Mouse (Mus musculus): Measurements from ENCODE around the gene Gm1043.

The Gm1043 gene

DNA sequence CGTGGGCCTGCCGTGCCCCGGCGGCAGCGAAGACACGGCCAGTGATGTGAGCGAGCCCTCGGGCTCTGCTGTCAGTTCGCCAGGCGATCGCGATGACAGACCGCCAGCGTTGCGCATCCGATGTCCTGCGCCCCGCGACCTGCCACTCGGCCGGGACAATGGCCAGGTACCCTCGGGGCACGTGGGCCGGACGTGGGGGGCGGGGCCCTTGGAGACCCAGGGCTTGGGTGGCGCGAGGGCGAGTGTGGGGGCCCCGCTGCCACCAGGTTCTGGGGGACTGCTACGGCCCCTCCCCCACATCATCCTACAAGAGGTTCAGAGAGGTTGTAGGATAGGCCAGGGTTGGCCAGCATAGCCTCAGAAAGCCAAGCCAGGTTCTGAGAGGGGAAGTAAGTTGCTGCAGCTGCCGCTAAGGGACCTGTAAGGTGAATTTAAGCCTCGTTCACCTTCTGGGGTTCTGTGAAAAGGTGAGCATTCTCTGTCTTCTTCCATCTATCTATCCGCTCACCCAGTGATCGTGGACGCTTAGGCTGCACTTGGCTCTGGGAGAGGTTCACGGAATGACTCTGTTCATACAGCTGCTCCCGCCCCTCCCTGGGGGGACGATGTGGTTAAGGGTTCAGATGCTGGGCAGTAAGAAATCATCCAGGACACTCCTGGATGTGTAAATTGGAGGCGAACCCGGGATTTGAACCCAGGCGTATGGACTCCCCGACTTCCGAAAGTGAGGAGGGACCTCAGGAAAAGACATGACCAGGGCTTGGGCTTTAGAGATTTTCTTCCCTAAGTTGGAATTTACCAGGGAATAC lies 157.4 kb downstream of the Gm1043 start:
- no peak for DNase-seq (ENCODE audit: low read depth, low spot score)

DNA sequence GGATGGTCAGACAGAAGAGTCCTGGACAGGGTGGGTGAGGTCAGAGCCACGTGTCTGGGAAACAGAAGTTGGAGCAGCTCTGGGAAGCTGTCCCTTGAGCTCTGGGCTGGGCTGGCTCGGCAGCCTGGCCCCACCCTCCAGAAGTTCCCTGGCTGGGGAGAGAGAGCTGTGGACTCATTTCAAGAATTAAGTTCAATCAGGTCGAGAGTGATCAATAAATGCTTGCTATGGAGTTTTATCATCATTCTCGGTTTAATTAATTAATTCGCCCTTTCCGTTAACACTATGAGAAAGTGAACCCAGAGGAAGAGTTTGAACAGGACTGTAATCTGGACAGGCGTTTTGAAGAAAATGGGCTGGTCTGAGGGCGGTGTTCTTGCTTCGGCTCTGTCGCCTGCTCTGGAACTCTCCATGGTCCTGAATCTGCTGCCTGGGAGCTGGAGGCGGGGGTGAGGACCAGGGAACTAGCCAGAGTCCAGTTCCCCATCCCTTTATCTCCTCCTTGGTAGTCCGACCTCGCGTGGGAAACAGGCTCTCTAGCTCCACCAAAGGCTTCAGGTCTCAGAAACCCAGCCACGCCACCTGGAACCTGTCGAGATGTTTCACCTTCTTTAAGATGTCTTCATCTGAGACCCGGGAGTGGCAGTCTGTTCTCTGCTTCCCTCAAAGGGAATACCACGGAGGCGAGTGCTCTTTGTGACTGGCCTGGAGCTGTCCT lies 158.2 kb downstream of the Gm1043 start:
- DNase-seq (ENCODE audit: low read depth, low spot score), result peak; percentile 6

DNA sequence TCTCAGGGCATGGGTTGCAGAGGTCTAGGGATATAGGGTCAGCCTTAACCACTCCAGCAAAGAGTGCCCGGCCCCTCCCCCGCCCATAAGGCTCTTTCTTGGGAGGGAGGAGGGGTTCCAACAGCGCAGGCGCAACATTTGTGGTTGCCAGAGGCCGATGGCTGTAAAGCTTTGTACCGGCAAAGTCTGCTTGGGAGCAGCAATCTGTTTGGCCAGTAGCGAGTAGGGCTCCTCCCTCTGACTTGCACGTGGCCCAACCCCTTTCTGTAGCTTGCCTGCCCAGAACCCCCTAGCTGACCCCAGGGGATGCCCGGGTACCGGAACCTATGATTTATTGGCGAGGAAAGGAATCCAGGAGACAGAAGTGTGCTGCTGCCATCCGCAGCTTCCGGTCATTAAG lies 159.0 kb downstream of the Gm1043 start:
- no peak for DNase-seq (ENCODE audit: low read depth, low spot score)

DNA sequence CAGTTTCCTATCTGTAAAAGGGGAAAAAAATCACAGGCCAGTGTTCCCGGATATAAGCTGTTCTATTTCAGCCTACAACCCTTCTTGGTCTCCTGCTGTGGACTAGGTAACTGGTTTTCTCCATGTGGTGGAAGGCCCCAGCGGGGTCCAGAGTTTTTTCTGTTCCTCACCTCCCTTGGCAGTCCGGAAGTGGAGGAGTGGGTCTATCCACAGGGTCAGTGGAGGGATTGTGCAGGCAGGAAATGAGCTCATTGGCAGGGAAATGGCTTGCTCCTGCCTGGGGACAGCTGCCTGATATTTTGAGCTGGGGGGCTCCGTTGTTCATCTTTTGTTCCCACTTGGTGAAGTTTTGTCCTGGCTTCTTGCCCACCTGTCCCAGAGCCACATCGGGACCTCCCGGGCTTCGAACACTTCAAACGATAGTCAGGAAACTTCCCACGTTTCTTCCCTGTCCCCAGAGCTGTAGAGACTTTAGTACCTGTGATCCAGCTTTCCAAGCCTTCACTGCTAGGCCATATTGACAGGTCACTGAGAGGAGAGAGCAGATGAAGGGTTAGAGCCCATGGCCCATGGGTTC lies 159.6 kb downstream of the Gm1043 start:
- no peak for DNase-seq (ENCODE audit: low read depth, low spot score)

DNA sequence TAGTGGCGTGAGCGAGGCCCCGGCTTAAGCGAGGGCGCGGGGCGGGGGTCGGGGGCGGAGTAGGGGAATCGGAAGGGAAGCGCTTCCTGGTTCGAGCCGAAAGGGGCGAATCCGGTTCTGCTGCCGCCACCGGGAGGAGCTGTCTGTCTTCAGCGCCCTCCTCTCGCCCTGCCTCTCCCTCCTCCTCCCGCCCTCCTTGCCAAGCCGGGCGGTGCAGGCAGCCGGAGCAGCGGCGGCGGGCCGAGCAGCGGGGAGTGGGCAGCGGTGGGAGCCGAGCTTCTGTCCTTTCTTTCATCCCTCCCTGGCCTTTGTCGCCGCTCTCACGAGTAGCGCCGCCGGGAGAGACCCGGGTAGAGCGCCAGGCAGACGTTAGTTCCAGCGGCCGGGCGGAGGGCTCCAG lies 160.5 kb downstream of the Gm1043 start:
- DNase-seq (ENCODE audit: low read depth, low spot score), result no peak

DNA sequence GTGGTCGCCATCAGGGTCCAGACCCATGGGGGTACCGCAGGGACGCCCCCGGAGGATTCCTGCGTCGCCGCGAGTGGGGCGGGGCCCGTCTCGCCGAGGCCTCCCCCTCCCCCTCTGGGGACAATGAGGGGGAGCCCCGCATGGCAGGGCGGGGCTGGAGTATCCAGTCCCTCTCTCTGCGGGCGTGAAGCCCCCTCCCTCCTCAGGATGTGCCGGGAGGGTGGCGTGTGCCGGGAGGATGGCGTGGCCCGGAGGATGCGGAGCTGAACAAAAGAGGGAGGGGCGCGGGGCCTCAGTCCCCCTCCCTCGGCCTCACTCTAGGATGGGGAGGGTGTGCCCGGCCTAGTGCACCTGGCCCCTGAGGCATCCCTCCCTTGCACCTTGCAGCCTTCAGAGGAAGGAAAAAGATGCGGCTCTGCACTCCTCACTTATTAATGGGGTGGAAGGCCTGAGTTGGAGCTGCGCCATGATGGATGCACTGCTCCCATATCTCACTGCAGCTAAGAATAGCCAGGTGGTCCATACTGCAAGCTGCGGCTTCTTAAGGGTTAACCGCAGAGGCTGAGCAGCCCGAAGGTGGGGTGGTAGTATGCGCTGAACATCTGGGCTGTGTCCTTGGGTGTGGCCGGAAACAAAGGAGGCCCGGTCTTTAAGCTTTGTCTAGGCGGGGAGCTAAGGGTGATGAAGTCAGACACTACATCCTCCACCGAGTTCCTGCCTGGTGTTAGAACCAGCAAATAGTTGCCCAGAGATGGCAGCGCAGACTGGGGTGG lies 161.2 kb downstream of the Gm1043 start:
- no peak for DNase-seq (ENCODE audit: low read depth, low spot score)

DNA sequence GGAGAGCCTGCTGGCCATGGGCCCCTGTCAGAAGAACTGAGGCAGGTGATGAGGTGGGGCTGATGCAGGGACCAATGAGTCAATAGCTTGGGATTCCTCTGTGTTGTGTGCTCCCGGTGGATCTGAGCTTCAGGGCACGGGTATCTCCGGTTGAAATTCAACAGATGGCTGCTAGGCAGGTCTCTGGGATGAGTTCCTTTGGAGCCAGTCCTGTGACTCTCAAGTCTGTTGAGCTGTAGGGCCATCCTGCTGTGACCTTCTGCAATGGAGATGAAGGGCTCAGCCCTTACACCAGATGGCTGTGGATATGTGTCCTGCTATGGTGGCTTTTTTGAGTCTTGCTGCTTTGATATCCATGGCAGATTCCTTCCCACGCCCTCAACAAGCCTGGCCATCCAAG lies 162.3 kb downstream of the Gm1043 start:
- no peak for DNase-seq (ENCODE audit: low read depth, low spot score)

DNA sequence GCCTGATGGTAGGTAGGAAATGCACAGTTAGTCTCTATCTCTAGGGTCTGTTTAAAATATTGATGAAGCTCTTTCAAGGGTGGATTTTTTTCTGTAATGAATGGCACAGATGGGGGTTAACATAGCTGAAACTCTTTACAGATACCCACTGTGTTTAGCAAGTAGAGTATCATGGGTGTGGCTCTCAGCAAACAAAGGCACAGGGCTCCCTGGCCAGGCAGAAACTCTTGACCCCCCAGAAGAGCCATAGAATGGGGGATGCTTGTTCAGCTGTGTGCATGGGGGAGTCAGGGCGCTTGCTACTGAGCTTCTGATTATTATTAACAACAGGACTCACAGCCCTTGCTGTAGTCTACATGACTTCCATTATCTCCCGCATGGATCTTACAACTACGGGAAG lies 163.7 kb downstream of the Gm1043 start:
- DNase-seq (ENCODE audit: low read depth, low spot score), result no peak

DNA sequence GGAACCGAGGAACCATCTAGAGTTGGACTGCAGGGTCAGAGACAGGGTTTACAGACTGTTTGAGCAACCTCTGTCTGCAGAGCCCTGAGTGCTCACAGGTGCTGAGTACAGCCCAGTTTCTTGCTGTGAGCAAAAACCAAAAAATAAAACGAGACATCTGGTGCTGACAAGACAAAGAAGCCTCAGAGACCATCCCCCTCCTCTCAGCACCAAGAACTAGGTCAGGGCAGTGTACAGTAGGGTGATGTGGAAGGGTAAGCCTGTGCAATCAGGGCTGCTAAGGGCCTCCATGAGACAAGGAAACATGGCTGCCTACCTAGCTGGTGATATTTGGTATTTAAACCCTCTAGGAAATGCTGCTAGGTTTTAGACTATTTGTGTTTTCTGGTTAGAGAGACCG lies 166.4 kb downstream of the Gm1043 start:
- DNase-seq (ENCODE audit: low read depth, low spot score), result no peak

DNA sequence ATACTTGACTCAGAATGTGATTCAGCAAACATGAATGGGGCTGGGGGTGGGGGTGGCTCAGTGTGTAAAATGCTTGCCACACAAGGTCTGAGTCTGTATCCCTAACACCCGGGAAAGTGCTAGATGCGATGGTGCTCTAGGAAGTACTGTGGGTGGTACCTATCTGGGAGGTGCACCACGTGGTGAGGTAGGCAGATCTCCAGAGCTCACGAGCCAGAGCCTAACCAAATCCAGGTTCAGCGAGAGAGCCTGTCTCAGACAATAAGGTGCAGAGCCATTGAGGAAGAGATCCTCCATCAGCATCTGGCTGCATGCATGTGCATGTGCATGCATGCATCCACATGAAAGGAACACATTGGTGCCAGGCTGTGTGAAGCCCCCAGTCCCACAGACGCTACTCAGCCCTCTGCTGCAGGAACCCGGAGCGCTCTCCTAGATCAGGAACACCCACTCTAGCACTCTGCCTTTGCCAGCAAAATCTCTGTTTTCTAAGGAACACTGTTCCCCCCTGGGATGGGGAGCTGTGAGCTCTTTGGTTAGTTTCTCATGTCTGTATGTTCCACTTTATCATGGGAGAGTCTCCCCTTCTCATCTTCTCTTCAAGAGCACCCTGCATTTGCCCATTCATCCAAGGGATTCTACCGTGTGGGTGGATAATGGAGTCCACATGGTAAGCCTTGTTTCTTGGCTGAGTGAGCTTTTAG lies 167.1 kb downstream of the Gm1043 start:
- no peak for DNase-seq (ENCODE audit: low read depth, low spot score)

DNA sequence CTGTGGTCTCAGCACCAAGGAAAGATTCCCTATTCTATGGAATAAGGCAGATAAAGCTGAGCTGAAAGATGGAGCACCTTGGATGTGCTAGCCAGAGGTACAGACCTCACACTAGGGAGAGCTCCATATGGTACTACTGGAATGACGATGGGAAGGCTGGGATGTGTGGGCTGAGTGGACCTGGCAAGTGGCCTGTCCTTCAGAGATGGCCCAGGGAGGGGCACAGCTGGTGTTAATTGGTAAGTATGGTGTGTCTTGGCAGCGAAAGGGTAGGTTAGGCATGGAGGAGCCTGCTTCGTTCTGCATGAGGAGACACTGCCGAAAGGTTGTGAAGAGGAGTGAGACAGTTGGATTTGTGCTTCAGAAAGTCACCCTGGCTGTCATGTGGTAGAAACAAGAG lies 169.4 kb downstream of the Gm1043 start:
- DNase-seq (ENCODE audit: low read depth, low spot score), result no peak

DNA sequence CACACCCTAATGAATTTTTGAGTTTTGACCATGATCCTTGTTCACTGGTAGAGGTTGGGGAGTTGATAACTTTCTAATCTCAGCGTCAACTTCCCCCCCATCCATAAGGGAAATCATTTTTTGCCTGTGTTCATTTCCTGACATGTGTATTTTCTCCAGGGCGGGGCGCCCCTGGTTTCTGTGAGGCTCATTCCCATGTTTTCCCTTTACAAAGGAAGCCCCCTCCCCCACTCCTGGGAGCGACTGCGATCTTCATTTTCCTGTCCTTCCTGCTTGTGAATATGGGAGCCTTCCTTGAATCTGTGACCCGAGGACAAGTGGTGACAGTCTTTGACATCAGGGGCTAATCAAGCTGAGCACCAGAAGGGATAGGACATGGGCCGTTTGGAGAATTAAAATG lies 171.7 kb downstream of the Gm1043 start:
- no peak for DNase-seq (ENCODE audit: low read depth, low spot score)

DNA sequence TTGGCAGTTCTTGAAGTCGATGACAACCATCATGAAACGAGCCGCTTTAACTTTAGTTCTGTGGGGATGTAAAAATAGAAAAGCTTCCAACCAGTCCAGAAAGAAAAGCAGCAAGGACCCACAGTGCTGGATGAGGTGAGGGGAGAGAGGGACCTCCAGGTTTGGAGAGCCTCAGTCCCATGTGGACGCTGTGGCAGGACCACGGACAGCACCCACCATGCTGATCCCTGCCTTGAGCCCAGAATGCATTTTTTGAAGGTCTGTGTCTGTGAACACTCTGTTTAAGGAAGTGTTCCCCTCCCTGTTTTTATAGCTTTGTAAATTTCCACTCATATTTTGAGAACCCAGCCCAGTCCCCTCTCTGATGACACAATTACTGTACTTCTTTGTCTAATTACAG lies 172.1 kb downstream of the Gm1043 start:
- DNase-seq (ENCODE audit: low read depth, low spot score), result no peak

DNA sequence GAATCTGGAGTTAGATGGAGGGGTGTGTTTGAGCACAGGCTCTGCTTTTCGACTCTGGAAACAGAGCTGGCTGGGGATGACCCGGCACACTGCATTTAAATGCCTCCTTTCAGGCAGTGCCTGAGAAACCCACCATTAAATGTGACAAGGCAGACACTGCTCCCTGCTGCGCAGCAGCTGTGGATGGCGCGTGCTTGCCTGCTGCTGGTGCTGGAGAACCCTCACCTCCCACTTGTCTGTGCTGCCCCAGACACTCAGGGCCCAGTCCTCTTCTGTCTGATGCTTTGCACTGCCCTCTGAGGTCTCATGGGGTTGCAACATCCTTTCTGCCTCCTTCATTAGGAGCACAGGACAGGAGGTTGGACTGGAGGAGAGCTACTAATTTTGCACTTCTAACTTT lies 176.6 kb downstream of the Gm1043 start:
- DNase-seq (ENCODE audit: low read depth, low spot score), result no peak

DNA sequence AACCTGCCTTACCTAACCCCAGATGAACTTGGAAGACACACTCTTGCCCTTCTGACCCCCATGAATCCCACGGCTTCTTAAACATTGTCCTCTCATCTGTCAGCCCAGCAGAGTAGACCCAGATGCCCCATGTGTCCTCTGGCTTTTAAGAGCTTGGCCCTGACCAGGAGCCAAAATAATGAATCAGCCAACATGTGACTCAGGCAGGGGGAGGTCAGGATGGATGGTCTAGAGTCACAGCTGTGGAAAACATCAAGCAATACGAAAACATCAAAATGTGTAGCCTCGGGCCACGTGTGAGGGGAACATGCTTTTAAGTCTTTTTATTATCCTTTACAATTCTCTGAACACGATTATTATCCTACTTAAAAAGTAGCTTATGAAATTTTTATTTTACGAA lies 178.6 kb downstream of the Gm1043 start:
- no peak for DNase-seq (ENCODE audit: low read depth, low spot score)

Measured in skeletal muscle tissue, adult 2 months (tissue).